Mouse (Mus musculus) C2C12 (cell line): ENCODE data around the gene Sort1. TPM values are rescaled to one million over a fixed set of nuclear protein-coding genes. Genes with fewer than 3 reads are reported as not detected.

Experiments
- H3K27me3 ChIP-seq: one replicate; pipeline ENCODE4 v1.6.1; 2011; ENCODE audit not compliant: control insufficient read depth, insufficient read depth, insufficient read length
- H3K36me3 ChIP-seq: one replicate; pipeline ENCODE4 v1.6.1; 2011; ENCODE audit not compliant: control insufficient read depth, insufficient read depth
- H3K4me3 ChIP-seq: one replicate; pipeline ENCODE4 v1.5.1; 2011; ENCODE audit warnings: mild to moderate bottlenecking, control low read depth; ENCODE audit not compliant: poor library complexity, insufficient read depth, severe bottlenecking
- H3K79me2 ChIP-seq: one replicate; pipeline ENCODE4 v1.6.1; 2011; ENCODE audit not compliant: control insufficient read depth, insufficient read depth
- H3K79me3 ChIP-seq: one replicate; pipeline ENCODE4 v1.6.1; 2011; ENCODE audit warnings: low read depth, control low read depth
- H3ac ChIP-seq: one replicate; pipeline ENCODE3; 2011; ENCODE audit warnings: low read depth; ENCODE audit not compliant: control insufficient read depth, insufficient read length
- CEBPB ChIP-seq: IDR thresholded peaks from one replicate; pipeline ENCODE4 v1.6.1; 2011; ENCODE audit warnings: low read depth, mild to moderate bottlenecking, control low read depth, moderate library complexity
- CTCF ChIP-seq: IDR thresholded peaks from one replicate; pipeline ENCODE4 v1.5.1; 2011; ENCODE audit not compliant: control insufficient read depth, insufficient read depth, insufficient read length
- FOSL1 ChIP-seq: IDR thresholded peaks from one replicate; pipeline ENCODE4 v1.8.0; 2011; ENCODE audit warnings: mild to moderate bottlenecking, low read length; ENCODE audit not compliant: poor library complexity, insufficient read depth, severe bottlenecking
- MAX ChIP-seq: IDR thresholded peaks from one replicate; pipeline ENCODE4 v1.6.1; 2011; ENCODE audit warnings: mild to moderate bottlenecking, control low read depth
- MYOD1 ChIP-seq: IDR thresholded peaks from one replicate; pipeline ENCODE4 v1.6.1; 2011; ENCODE audit warnings: low read depth; ENCODE audit not compliant: control insufficient read depth, insufficient read length
- MYOG ChIP-seq: IDR thresholded peaks from one replicate; pipeline ENCODE4 v1.6.1; 2011; ENCODE audit not compliant: control insufficient read depth, insufficient read length; ENCODE audit errors: extremely low read depth
- USF1 ChIP-seq: IDR thresholded peaks from one replicate; pipeline ENCODE4 v1.6.1; 2011; ENCODE audit warnings: low read depth, mild to moderate bottlenecking, control low read depth, moderate library complexity
- polyA plus RNA-seq: library from polyadenylated mRNA; unstranded; fragments of >200 nt; fragmentation: generic; extraction: Trizol; gene quantifications from one replicate; pipeline ENCODE4 v1.2.1, GENCODE M21; 2012; ENCODE audit warnings: missing spikeins

The Sort1 gene
- polyA plus RNA-seq, 1 experiment = 0.41 TPM

- TF ChIP-seq MYOG (no peak), CTCF (no peak), MAX (no peak)
- Histone ChIP-seq H3K36me3 (no peaks in the 10 kb centered on the region), H3K27me3 (peaks cover 15% of the 10 kb centered on the region), H3K4me3 (no peak overlapping the region), H3K79me3 (no peaks in the 10 kb centered on the region), H3ac (no peak overlapping the region), H3K79me2 (no peaks in the 10 kb centered on the region)
These were observed 14.0 kb downstream of the Sort1 start for GRCm38 (mm10) chr3:108297603-108298553.

- Histone ChIP-seq H3K79me3 (no peaks in the 10 kb centered on the region), H3K4me3 (no peak overlapping the region), H3K36me3 (no peaks in the 10 kb centered on the region), H3K79me2 (no peaks in the 10 kb centered on the region), H3K27me3 (peaks cover 10% of the 10 kb centered on the region), H3ac (no peak overlapping the region)
- TF ChIP-seq USF1 (no peak), CTCF (no peak)
These were observed 16.7 kb downstream of the Sort1 start for GRCm38 (mm10) chr3:108300455-108301030.

DNA sequence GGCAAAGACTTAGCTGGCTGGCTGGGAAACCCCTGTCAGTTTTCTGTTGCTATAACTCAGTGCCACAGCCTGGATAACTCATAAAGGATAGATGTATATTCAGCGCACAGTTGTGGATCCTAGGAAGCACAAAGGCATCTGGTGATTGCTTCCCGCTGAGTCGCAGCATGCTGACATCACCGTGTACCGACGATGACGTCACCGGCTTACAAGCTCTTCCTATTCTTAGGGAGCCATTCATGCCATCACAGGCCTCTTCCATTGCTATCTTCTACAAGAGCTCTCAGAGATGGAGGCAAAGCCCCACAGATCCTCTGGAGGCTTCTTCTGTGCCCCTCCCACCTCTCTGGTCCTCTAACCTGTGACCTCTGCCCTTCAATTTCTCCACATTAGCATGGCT is 19.8 kb downstream of the Sort1 start:
- H3K79me3 ChIP-seq = no peaks in the 10 kb centered on the region
- H3K79me2 ChIP-seq = no peaks in the 10 kb centered on the region
- H3K36me3 ChIP-seq = no peaks in the 10 kb centered on the region
- H3K4me3 ChIP-seq = no peak overlapping the region
- no peak overlapping the region for H3ac ChIP-seq
- peaks cover 7% of the 10 kb centered on the region for H3K27me3 ChIP-seq
- TF ChIP-seq CTCF = no peak
- no peak for TF ChIP-seq MYOG
- no peak for TF ChIP-seq MAX
- TF ChIP-seq USF1 = no peak
- no peak for TF ChIP-seq MYOD1
- no peak for TF ChIP-seq CEBPB

DNA sequence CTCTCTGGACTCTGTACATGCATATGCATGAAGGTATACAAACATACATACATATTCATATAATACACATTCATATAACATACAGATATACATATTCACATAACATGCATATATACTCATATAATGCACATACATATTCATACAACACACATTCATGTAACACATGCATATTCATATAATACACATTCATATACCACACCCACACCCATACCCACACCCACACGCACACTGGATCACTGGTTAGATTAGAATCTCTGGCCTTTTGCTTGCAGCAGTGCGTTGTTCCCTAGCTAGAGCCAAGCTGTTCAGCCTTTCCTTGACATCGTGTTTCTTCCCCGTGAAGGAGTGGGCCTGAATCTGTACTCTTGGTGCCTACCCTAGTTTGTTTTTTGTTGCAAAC is 20.9 kb downstream of the Sort1 start:
- H3K36me3 ChIP-seq = no peaks in the 10 kb centered on the region
- no peak overlapping the region for H3ac ChIP-seq
- H3K79me3 ChIP-seq = no peaks in the 10 kb centered on the region
- H3K79me2 ChIP-seq = no peaks in the 10 kb centered on the region
- TF ChIP-seq MYOD1 (no peak), MAX (no peak), CEBPB (no peak), USF1 (no peak), FOSL1 (no peak), CTCF (no peak), MYOG (no peak)
- H3K27me3 ChIP-seq = peaks cover 13% of the 10 kb centered on the region
- H3K4me3 ChIP-seq = no peak overlapping the region

DNA sequence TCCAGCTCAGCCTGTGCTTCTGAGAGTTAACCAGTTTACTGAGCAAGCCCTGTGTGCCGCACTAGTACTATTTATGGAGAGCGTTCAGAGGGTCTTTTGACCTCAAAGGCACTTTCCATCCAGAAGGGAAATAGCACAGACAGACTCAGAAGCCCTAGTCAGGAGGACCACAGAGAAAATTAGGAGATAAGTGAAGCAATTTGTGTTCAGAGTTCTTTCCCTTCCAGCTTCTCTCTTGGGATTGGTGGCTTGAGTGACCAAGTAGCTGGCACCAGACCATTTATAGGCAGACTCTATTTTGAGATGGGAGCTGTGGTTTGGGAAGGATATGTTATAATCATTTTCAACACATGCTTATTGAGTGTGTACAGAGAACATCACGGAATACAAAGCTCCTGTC is 22.5 kb downstream of the Sort1 start:
- no peaks in the 10 kb centered on the region for H3K79me2 ChIP-seq
- H3ac ChIP-seq = no peak overlapping the region
- no peaks in the 10 kb centered on the region for H3K36me3 ChIP-seq
- no peaks in the 10 kb centered on the region for H3K79me3 ChIP-seq
- no peak overlapping the region for H3K4me3 ChIP-seq
- TF ChIP-seq MAX = no peak
- no peak for TF ChIP-seq USF1
- no peak for TF ChIP-seq FOSL1
- peaks cover 17% of the 10 kb centered on the region for H3K27me3 ChIP-seq

DNA sequence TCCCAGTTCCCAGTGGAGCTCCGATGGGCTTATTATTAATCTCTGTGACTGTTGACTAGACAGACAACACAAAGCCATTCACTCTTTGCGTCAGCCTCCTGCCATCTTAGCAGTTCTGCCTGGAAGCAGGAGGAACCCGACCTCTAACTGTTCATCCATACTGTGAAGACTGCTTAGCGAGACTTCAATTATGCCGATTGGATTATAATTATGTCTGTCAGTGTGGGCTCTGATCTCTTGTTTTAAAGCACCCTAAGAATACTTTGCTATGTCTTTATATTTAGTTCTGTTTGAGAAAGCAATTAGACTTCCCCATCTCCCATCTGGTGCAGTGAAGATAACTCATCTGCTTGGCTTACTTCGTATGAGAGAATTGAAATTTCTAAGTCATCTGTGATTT is 23.6 kb downstream of the Sort1 start:
- no peaks in the 10 kb centered on the region for H3K79me3 ChIP-seq
- no peak overlapping the region for H3ac ChIP-seq
- peaks cover 17% of the 10 kb centered on the region for H3K27me3 ChIP-seq
- TF ChIP-seq FOSL1 (no peak), MYOD1 (no peak), CEBPB (no peak), USF1 (no peak), CTCF (no peak), MYOG (no peak), MAX (no peak)
- no peaks in the 10 kb centered on the region for H3K36me3 ChIP-seq
- no peaks in the 10 kb centered on the region for H3K79me2 ChIP-seq
- H3K4me3 ChIP-seq = no peak overlapping the region
